Mouse (Mus musculus) spleen, postnatal 14 days (tissue): ENCODE results near the gene Fgfr2.
A peak's percentile ranks its signal among the peaks of the same experiment; 100 is the strongest.

Experiments
- DNase-seq, 2 experiments: peaks; one replicate each; pipeline ENCODE4 v3.0.0; 2021 to 2022; ENCODE audit warnings: low spot score in 2 of 2

Fgfr2 gene

GRCm38 (mm10) chr7:130922981-130923731 lies 2200.0 kb downstream of the Fgfr2 start:
- no peak for DNase-seq

- no peak for DNase-seq
These were observed 2204.9 kb downstream of the Fgfr2 start for GRCm38 (mm10) chr7:130918260-130918659.

DNA sequence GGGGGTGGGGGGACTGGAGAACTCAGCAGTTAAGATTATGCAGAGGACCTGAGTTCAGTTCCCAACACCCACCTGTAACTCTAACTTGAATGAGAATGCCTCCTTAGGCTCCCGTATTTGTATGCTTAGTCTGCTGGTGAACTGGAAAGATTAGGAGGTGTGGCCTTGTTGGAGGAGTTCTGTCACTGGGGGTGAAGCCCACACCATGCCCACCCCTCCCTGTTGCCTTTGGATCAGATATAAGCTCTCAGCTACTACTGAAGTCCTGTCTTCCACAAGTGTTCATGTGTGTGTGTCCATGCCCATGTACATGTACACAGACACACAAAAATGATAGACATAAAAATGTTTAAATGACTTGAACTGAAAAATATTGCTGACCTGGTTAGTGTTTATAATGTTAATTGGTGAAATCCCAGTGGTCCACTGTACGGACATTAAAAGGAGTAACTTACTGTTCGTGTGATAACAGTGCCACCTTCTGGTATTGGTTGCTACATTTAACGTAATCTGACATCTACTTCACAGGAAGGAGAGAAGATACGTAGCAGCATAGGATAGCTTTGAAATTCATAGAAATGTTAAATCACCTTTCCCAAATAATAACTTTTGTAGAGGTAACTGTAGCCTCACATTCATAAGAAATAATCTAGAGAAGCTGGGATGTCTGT lies 2208.3 kb downstream of the Fgfr2 start:
- no peak for DNase-seq

DNA sequence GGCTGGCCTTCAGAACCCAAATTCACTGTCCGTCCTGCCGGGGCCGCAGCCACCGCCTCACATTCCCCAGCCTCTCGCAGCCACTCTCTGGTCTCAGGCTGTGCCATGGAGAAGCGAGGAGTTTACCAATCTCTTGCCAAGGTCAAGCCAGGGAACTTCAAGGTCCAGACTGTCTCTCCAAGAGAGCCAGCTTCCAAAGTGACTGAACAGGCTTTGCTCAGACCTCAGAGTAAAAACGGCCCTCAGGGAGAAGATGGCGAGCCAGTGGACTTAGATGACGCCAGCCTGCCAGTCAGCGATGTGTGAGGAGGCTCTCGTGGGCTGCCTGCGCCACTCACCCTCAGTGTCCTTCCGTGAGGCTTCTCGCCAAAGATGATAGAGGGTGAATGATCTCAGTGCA lies 2212.3 kb downstream of the Fgfr2 start:
- DNase-seq, result no peak

GRCm38 (mm10) chr7:130904571-130905365 lies 2218.4 kb downstream of the Fgfr2 start:
- no peak for DNase-seq

DNA sequence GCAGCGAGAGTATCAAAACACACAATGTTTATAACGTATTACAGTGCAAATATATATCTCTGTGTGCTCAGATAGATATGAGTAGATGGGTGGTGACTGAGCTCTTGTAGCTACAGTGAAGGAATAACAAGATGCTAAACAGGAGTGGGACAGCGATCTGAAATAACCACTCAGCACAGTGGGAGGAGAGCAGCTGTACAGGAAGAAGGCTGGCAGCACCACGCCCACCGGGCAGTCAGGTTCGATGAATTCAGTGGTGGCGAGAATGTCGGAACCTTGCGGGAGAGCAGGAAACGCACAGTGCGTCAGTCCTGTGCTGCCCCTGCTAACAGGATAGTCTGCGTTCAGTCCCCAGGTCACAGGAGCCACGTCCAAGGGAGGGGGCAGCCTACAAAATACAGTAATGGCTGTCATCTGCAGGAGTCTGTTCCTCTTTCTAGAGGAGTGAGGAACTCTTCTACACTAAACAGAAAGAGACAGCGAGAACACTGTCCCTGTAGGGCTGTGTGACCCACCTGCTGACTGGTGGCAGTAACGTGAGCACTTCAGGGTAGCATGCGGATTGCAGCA lies 2219.6 kb downstream of the Fgfr2 start:
- DNase-seq, result peak in 1 of 2 experiments; percentile 6

GRCm38 (mm10) chr7:130902929-130903328 lies 2220.2 kb downstream of the Fgfr2 start:
- DNase-seq, result no peak

DNA sequence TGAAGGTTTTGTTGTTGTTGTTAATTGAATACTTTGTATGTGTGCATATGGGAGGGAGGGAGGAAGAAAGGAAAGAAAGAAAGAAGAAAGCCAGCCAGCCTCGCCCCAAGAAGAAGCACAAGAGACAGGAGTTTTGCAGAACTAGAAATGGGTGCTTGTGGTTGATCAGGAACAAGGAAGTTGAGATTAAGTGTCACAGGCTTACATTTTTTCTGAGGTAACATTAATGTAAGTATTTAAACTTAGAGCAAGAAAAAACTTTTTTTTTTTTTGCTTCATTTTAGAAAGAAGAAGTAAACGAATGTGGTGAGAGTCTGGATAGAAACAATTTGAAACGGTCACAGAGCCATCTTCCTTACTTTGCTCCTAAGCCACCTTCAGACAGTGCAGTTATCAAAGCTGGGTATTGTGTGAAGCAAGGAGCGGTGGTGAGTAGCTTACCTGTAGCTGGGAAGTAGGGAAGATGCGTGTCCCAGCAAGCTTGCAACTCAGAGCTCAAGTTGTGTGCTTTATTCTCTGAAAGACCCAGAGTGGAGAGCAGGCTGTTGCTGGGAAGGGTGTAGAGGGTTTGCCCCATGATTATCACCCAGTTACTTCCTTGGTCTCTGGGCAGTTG lies 2222.8 kb downstream of the Fgfr2 start:
- DNase-seq, result no peak

DNA sequence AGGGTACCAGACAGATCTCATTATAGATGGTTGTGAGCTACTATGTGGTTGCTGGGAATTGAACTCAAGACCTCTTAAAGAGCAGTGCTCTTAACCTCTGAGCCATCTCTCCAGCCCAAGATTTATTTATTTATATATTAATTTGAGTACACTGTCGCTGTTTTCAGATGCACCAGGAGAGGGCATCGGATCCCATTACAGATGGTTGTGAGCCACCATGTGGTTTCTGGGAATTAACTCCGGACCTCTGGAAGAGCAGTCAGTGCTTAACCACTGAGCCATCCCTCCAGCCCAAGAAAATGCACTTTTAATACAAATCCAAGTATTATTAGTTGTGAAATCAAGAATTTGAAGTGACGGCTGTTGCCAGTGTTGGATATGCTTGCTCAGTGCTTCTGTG lies 2224.8 kb downstream of the Fgfr2 start:
- DNase-seq, result no peak

- no peak for DNase-seq
These were observed 2225.9 kb downstream of the Fgfr2 start for GRCm38 (mm10) chr7:130897201-130897600.

- DNase-seq, result no peak
These were observed 2227.1 kb downstream of the Fgfr2 start for GRCm38 (mm10) chr7:130896064-130896463.

- DNase-seq, result no peak
These were observed 2227.6 kb downstream of the Fgfr2 start for GRCm38 (mm10) chr7:130895618-130895945.

DNA sequence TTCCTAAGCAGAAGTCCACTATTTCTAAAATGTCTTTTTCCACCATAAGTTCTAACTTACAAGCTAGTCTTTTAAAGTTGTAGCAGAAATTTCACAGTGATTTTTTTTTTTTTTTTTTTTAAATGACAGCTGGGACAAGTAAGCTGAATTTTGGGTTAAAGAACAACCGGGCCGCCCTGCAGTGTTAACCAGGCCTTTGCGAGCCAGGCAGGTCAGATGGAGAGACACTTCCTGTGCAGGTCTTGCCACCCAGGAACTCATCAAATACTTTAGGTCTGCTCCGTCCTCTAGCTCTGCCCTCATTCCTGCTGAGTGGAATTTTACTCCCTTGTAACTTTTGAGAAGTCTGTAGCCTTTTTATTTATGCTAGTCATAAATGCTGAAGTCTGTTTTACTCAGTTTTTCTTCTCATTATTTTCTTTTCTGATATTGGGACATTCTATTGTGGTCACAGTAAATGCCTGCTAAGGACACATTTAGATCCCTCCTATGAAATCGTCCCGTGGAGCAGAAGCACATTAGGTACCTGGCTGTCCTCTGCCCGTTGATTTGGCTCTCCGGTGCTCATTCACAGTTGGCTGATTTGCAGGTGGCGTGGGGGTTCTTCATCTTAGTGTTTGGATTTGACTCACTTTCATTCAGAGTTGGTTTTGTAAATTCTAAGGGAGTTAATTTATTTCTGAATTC lies 2228.1 kb downstream of the Fgfr2 start:
- no peak for DNase-seq

DNA sequence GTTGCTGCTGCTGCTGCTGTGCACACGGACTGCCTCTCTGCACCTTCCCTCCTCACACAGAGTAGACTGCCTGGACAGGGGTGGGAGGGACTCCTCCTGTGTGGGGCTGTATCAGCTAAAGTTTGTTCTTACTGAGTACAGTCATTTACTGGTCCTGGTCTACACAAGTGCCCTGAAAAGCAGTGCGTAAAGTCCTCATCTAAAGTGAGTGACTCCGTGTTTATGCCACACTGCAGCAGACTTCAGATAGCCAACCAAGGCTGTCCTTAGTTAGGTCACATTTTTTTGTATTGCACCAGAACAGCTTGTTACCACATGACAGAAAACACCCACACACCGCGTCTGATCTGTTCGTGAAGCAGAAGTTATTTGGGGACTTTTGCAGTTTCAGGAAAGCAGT lies 2230.2 kb downstream of the Fgfr2 start:
- no peak for DNase-seq

GRCm38 (mm10) chr7:130890871-130891270 lies 2232.3 kb downstream of the Fgfr2 start:
- no peak for DNase-seq

GRCm38 (mm10) chr7:130887946-130888345 lies 2235.2 kb downstream of the Fgfr2 start:
- DNase-seq, result no peak

GRCm38 (mm10) chr7:130886246-130886645 lies 2236.9 kb downstream of the Fgfr2 start:
- DNase-seq, result no peak

GRCm38 (mm10) chr7:130884161-130884560 lies 2239.0 kb downstream of the Fgfr2 start:
- no peak for DNase-seq

GRCm38 (mm10) chr7:130867256-130867655 lies 2255.9 kb downstream of the Fgfr2 start:
- DNase-seq, result no peak

- no peak for DNase-seq
These were observed 2256.5 kb downstream of the Fgfr2 start for GRCm38 (mm10) chr7:130866640-130867039.
